Mouse (Mus musculus): ENCODE measurements at regions not wholly inside any gene's neighbourhood (a gene's known extent, or its start where the extent isn't known, plus 50 kb on each side); places are given as distances from the start of the nearest gene placed in this dataset.

DNA sequence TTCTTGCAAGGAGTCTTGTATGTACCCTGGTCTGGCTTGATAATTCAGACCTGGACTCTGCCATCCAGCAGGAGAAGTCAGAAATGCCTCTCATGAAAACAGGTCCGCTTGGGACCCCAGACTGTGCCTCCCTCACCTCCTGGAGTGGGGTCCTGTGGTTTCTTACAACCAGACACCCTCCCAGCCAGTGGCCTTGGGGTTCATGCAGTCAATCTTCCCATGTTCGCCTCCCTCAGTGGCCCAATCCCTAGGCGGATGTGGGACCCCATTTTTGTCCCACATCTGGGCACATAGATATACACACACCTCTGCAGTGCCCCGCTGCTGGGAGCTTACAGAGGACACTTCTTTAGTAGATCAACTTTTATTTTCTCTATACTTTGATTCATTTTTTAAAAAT lies 217.7 kb downstream of the Lrfn2 start:
- TF ChIP-seq CTCF (IDR thresholded peaks at IDR 0.05; ENCODE audit: borderline replicate concordance, insufficient read depth, low read length) (no peak), POLR2A (IDR thresholded peaks at IDR 0.05; ENCODE audit: low read depth, low read length) (no peak)

Data from embryonic fibroblast, embryonic 13.5 days (primary cell).